Mouse (Mus musculus): ENCODE results near the gene Rpl29. TPM values are rescaled to one million over a fixed set of nuclear protein-coding genes. Genes with fewer than 3 reads are reported as not detected.

Gene Rpl29
- polyA plus RNA-seq, 1 experiment from 2014 or later, result 1,207 TPM

- H3K36me3 ChIP-seq (ENCODE audit: insufficient read depth, low read length), result no peaks in the 10 kb centered on the region
- ATAC-seq (replicated peaks; ENCODE audit: low FRiP score, low read depth), result no peak
Observed at GRCm38 (mm10) chr9:106397733-106398132, 31.5 kb upstream of the Rpl29 start.

GRCm38 (mm10) chr9:106398667-106399311 is 30.5 kb upstream of the Rpl29 start:
- Histone ChIP-seq H3K9me3 (replicated peaks; ENCODE audit: low read length) (no peaks in the 10 kb centered on the region), H3K9ac (ENCODE audit: low read depth, low read length) (no peak overlapping the region), H3K36me3 (ENCODE audit: insufficient read depth, low read length) (no peaks in the 10 kb centered on the region), H3K4me2 (ENCODE audit: low read length) (no peak overlapping the region), H3K4me3 (replicated peaks; ENCODE audit: low read depth, low read length) (no peak overlapping the region), H3K4me1 (replicated peaks; ENCODE audit: insufficient read depth, low read length) (no peaks in the 10 kb centered on the region), H3K27ac (no peak overlapping the region), H3K27me3 (ENCODE audit: insufficient read depth, low read length) (no peaks in the 10 kb centered on the region)
- ATAC-seq (replicated peaks; ENCODE audit: low FRiP score, low read depth) (no peak), DNase-seq (ENCODE audit: low spot score) (no peak)
- 72% methylated on average over 9 of the region's 9 CpGs for WGBS
- no peak for TF ChIP-seq CTCF (IDR thresholded peaks at IDR 0.05; ENCODE audit: low read depth)

More at GRCm38 (mm10) chr9:106397733-106398132, 31.5 kb upstream of the Rpl29 start:
- Histone ChIP-seq H3K9me3 (replicated peaks; ENCODE audit: low read length) (no peaks in the 10 kb centered on the region), H3K27me3 (ENCODE audit: insufficient read depth, low read length) (no peaks in the 10 kb centered on the region), H3K4me3 (replicated peaks; ENCODE audit: low read depth, low read length) (no peak overlapping the region), H3K4me2 (ENCODE audit: low read length) (no peak overlapping the region), H3K27ac (no peak overlapping the region), H3K9ac (ENCODE audit: low read depth, low read length) (no peak overlapping the region), H3K4me1 (replicated peaks; ENCODE audit: insufficient read depth, low read length) (no peaks in the 10 kb centered on the region)
- DNase-seq (ENCODE audit: low spot score), result no peak
- WGBS, result 85% methylated on average over 4 of the region's 4 CpGs
- TF ChIP-seq CTCF (IDR thresholded peaks at IDR 0.05; ENCODE audit: low read depth), result no peak

- WGBS, result 84% methylated on average over 3 of the region's 3 CpGs
Observed at GRCm38 (mm10) chr9:106399808-106400207, 29.4 kb upstream of the Rpl29 start.

DNA sequence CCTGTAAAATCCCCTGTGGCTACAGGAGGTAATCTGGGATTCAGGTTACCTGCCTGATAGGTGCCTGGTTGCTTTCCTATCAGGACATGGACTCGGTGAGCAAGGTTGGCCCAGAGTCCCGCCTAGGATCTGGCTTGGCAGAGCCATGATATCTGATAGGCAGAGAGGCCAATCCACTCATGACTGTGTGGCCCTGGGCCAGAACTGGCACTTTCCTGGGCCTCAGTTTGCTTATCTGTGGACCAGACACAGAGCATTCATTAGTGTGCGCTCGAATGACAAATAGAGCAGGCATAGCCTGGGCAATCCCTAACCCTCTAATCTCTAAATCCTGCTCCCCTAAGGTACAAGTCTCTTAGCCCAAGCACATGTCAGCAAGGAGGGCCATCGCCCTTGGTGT is 27.1 kb upstream of the Rpl29 start:
- Histone ChIP-seq H3K9me3 (replicated peaks; ENCODE audit: low read length) (no peaks in the 10 kb centered on the region), H3K9ac (ENCODE audit: low read depth, low read length) (no peak overlapping the region), H3K4me3 (replicated peaks; ENCODE audit: low read depth, low read length) (no peak overlapping the region), H3K36me3 (ENCODE audit: insufficient read depth, low read length) (no peaks in the 10 kb centered on the region), H3K4me2 (ENCODE audit: low read length) (no peak overlapping the region), H3K4me1 (replicated peaks; ENCODE audit: insufficient read depth, low read length) (peaks cover 18% of the 10 kb centered on the region), H3K27ac (no peak overlapping the region), H3K27me3 (ENCODE audit: insufficient read depth, low read length) (no peaks in the 10 kb centered on the region)
- ATAC-seq (replicated peaks; ENCODE audit: low FRiP score, low read depth), result no peak
- WGBS, result 77% methylated on average over 5 of the region's 5 CpGs
- no peak for DNase-seq (ENCODE audit: low spot score)
- TF ChIP-seq CTCF (IDR thresholded peaks at IDR 0.05; ENCODE audit: low read depth), result no peak

More at GRCm38 (mm10) chr9:106399808-106400207, 29.4 kb upstream of the Rpl29 start:
- Histone ChIP-seq H3K4me3 (replicated peaks; ENCODE audit: low read depth, low read length) (no peak overlapping the region), H3K4me1 (replicated peaks; ENCODE audit: insufficient read depth, low read length) (0 out of 2 replicates have a peak, but pooled peaks cover under 1% of the 10 kb centered on the region), H3K4me2 (ENCODE audit: low read length) (no peak overlapping the region), H3K9ac (ENCODE audit: low read depth, low read length) (no peak overlapping the region), H3K27ac (no peak overlapping the region), H3K36me3 (ENCODE audit: insufficient read depth, low read length) (no peaks in the 10 kb centered on the region), H3K27me3 (ENCODE audit: insufficient read depth, low read length) (no peaks in the 10 kb centered on the region), H3K9me3 (replicated peaks; ENCODE audit: low read length) (no peaks in the 10 kb centered on the region)
- DNase-seq (ENCODE audit: low spot score) (no peak), ATAC-seq (replicated peaks; ENCODE audit: low FRiP score, low read depth) (no peak)
- TF ChIP-seq CTCF (IDR thresholded peaks at IDR 0.05; ENCODE audit: low read depth), result no peak

- DNase-seq (ENCODE audit: low spot score) (no peak), ATAC-seq (replicated peaks; ENCODE audit: low FRiP score, low read depth) (no peak)
- TF ChIP-seq CTCF (IDR thresholded peaks at IDR 0.05; ENCODE audit: low read depth), result no peak
- WGBS, result 67% methylated on average over 16 of the region's 16 CpGs
- H3K4me2 ChIP-seq (ENCODE audit: low read length), result no peak overlapping the region
- H3K4me1 ChIP-seq (replicated peaks; ENCODE audit: insufficient read depth, low read length), result peaks cover 18% of the 10 kb centered on the region
- no peak overlapping the region for H3K9ac ChIP-seq (ENCODE audit: low read depth, low read length)
- H3K4me3 ChIP-seq (replicated peaks; ENCODE audit: low read depth, low read length), result no peak overlapping the region
- no peaks in the 10 kb centered on the region for H3K27me3 ChIP-seq (ENCODE audit: insufficient read depth, low read length)
- no peaks in the 10 kb centered on the region for H3K9me3 ChIP-seq (replicated peaks; ENCODE audit: low read length)
- H3K36me3 ChIP-seq (ENCODE audit: insufficient read depth, low read length), result no peaks in the 10 kb centered on the region
- H3K27ac ChIP-seq, result no peak overlapping the region
Observed at GRCm38 (mm10) chr9:106402607-106403375, 26.5 kb upstream of the Rpl29 start.

- Histone ChIP-seq H3K4me2 (ENCODE audit: low read length) (no peak overlapping the region), H3K4me1 (replicated peaks; ENCODE audit: insufficient read depth, low read length) (peaks cover 18% of the 10 kb centered on the region), H3K9me3 (replicated peaks; ENCODE audit: low read length) (no peaks in the 10 kb centered on the region), H3K9ac (ENCODE audit: low read depth, low read length) (no peak overlapping the region), H3K27ac (no peak overlapping the region), H3K36me3 (ENCODE audit: insufficient read depth, low read length) (no peaks in the 10 kb centered on the region), H3K27me3 (ENCODE audit: insufficient read depth, low read length) (no peaks in the 10 kb centered on the region), H3K4me3 (replicated peaks; ENCODE audit: low read depth, low read length) (no peak overlapping the region)
- no peak for TF ChIP-seq CTCF (IDR thresholded peaks at IDR 0.05; ENCODE audit: low read depth)
- ATAC-seq (replicated peaks; ENCODE audit: low FRiP score, low read depth) (peak; percentile 70), DNase-seq (ENCODE audit: low spot score) (peak; percentile 35)
- WGBS, result 17% methylated on average over 6 of the region's 6 CpGs
Observed at GRCm38 (mm10) chr9:106405275-106405674, 24.0 kb upstream of the Rpl29 start.
